Mouse (Mus musculus): ENCODE measurements around the gene 1700123O20Rik. TPM values are rescaled to one million over a fixed set of nuclear protein-coding genes. Genes with fewer than 3 reads are reported as not detected.

The 1700123O20Rik gene
- polyA plus RNA-seq, 1 experiment from 2014 or later: 115 TPM

DNA sequence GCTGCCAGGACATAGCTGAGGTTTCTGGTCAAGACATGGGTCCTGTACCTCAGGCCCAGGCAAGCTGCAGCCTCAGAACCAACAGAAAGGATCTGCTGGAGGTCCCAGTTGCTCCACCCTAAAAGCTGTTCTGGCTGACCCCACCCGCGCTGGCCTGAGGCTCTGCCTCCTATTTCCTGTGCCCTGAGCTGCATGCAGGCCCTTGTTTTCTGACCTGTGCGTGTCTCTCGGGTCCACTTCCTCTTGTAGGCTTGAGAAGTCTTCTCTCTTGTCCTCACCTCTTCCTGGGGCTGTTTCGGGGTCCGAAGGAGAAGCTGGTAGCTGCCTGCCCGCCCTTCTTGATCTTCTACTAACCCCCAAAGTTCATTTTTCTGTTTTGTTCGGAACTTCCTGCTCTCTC lies 26.8 kb downstream of the 1700123O20Rik start:
- Histone ChIP-seq H3K9me3 (no peaks in the 10 kb centered on the region), H3K36me3 (replicated peaks) (no peaks in the 10 kb centered on the region), H3K4me3 (no peak overlapping the region), H3K27ac (replicated peaks) (peak overlapping the region; percentile 31; the same call in 1 of the 2 replicates), H3K27me3 (replicated peaks; ENCODE audit: low read depth, poor library complexity, severe bottlenecking) (peaks cover 27% of the 10 kb centered on the region), H3K4me1 (peaks cover 23% of the 10 kb centered on the region)
- DNase-seq (ENCODE audit: low spot score): no peak
- WGBS: 63% methylated on average over 8 of the region's 8 CpGs

GRCm38 (mm10) chr14:54714121-54714520 lies 28.1 kb downstream of the 1700123O20Rik start:
- Histone ChIP-seq H3K36me3 (replicated peaks) (no peaks in the 10 kb centered on the region), H3K4me3 (peak overlapping the region; percentile 49), H3K27me3 (replicated peaks; ENCODE audit: low read depth, poor library complexity, severe bottlenecking) (peaks cover 27% of the 10 kb centered on the region), H3K9me3 (no peaks in the 10 kb centered on the region), H3K4me1 (peaks cover 23% of the 10 kb centered on the region), H3K27ac (replicated peaks) (no peak overlapping the region)
- peak; percentile 75 for DNase-seq (ENCODE audit: low spot score)
- WGBS: under 1% methylated on average over 13 of the region's 13 CpGs

DNA sequence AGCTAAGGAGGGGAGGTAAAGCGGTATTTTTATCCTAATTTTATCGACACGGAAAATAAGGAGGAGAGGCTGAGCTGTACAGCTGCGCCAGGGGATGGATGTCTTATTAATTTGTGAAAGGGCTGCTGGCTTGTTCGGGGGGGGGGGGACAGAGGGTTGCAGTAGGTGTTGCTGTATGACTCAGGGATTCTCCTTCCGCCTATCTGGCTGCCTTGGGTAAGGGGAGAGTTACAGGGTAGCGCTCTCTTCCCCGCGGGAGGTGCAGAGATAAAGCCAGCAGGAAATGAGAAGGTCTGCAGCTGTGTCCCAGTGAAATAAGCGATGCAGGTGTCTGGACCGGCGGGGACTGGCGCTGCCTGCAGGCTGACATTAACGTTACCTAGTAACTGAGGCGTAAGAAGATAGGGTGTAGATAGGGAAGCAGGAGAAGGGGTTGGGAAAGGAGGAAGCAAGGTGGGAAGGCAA lies 28.6 kb downstream of the 1700123O20Rik start:
- no peak overlapping the region for H3K27ac ChIP-seq (replicated peaks)
- no peaks in the 10 kb centered on the region for H3K36me3 ChIP-seq (replicated peaks)
- H3K27me3 ChIP-seq (replicated peaks; ENCODE audit: low read depth, poor library complexity, severe bottlenecking): peaks cover 27% of the 10 kb centered on the region
- peaks cover 23% of the 10 kb centered on the region for H3K4me1 ChIP-seq
- H3K9me3 ChIP-seq: no peaks in the 10 kb centered on the region
- DNase-seq (ENCODE audit: low spot score): peak; percentile 20
- peak overlapping the region; percentile 49 for H3K4me3 ChIP-seq
- 4% methylated on average over 15 of the region's 15 CpGs for WGBS

- H3K4me1 ChIP-seq: peaks cover 21% of the 10 kb centered on the region
- H3K27ac ChIP-seq (replicated peaks): no peak overlapping the region
- WGBS: 76% methylated on average over 1 of the region's 1 CpGs
- H3K27me3 ChIP-seq (replicated peaks; ENCODE audit: low read depth, poor library complexity, severe bottlenecking): peaks cover 23% of the 10 kb centered on the region
- H3K4me3 ChIP-seq: no peak overlapping the region
- no peaks in the 10 kb centered on the region for H3K9me3 ChIP-seq
- DNase-seq (ENCODE audit: low spot score): no peak
- H3K36me3 ChIP-seq (replicated peaks): no peaks in the 10 kb centered on the region
These were observed 29.4 kb downstream of the 1700123O20Rik start for GRCm38 (mm10) chr14:54715402-54715801.

- H3K4me1 ChIP-seq: 0 out of 2 replicates have a peak, but pooled peaks cover under 1% of the 10 kb centered on the region
- no peak overlapping the region for H3K4me3 ChIP-seq
- H3K9me3 ChIP-seq: no peaks in the 10 kb centered on the region
- H3K36me3 ChIP-seq (replicated peaks): no peaks in the 10 kb centered on the region
- H3K27me3 ChIP-seq (replicated peaks; ENCODE audit: low read depth, poor library complexity, severe bottlenecking): peaks cover 5% of the 10 kb centered on the region
- 90% methylated on average over 11 of the region's 11 CpGs for WGBS
- no peak overlapping the region for H3K27ac ChIP-seq (replicated peaks)
- DNase-seq (ENCODE audit: low spot score): no peak
These were observed 34.0 kb downstream of the 1700123O20Rik start for GRCm38 (mm10) chr14:54720041-54720440.

GRCm38 (mm10) chr14:54720654-54721350 lies 34.8 kb downstream of the 1700123O20Rik start:
- Histone ChIP-seq H3K36me3 (replicated peaks) (no peaks in the 10 kb centered on the region), H3K9me3 (no peaks in the 10 kb centered on the region), H3K4me3 (no peak overlapping the region), H3K4me1 (no peaks in the 10 kb centered on the region), H3K27me3 (replicated peaks; ENCODE audit: low read depth, poor library complexity, severe bottlenecking) (no peaks in the 10 kb centered on the region), H3K27ac (replicated peaks) (no peak overlapping the region)
- DNase-seq (ENCODE audit: low spot score): no peak
- 88% methylated on average over 7 of the region's 7 CpGs for WGBS

- WGBS: 82% methylated on average over 10 of the region's 10 CpGs
- Histone ChIP-seq H3K36me3 (replicated peaks) (no peaks in the 10 kb centered on the region), H3K27ac (replicated peaks) (no peak overlapping the region), H3K9me3 (no peaks in the 10 kb centered on the region), H3K4me3 (no peak overlapping the region), H3K27me3 (replicated peaks; ENCODE audit: low read depth, poor library complexity, severe bottlenecking) (no peaks in the 10 kb centered on the region), H3K4me1 (no peaks in the 10 kb centered on the region)
- DNase-seq (ENCODE audit: low spot score): no peak
These were observed 35.7 kb downstream of the 1700123O20Rik start for GRCm38 (mm10) chr14:54721711-54722110.

DNA sequence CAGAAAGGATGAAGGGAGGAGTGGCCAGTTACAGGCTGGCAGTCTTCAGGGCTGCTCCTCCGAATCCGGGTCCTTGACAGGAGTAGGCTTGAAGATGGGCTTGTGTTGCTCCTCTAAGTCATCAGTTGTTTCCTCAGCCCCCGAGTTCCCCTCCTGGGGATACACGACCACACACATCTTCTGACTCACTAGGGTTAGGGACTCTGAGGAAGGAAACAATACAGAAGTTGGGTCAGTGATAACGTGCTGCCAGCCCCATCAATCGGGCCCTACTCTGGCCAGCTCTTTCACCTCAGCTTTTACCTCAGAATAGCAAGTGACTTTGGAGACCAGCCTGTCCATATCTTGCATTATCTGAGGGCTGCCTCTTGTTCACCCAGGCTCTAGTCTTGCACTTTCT lies 38.0 kb downstream of the 1700123O20Rik start:
- WGBS: 89% methylated on average over 6 of the region's 6 CpGs
- H3K36me3 ChIP-seq (replicated peaks): no peaks in the 10 kb centered on the region
- no peak overlapping the region for H3K4me3 ChIP-seq
- no peaks in the 10 kb centered on the region for H3K27me3 ChIP-seq (replicated peaks; ENCODE audit: low read depth, poor library complexity, severe bottlenecking)
- H3K4me1 ChIP-seq: no peaks in the 10 kb centered on the region
- H3K27ac ChIP-seq (replicated peaks): no peak overlapping the region
- DNase-seq (ENCODE audit: low spot score): no peak
- no peaks in the 10 kb centered on the region for H3K9me3 ChIP-seq

GRCm38 (mm10) chr14:54727565-54727964 lies 41.5 kb downstream of the 1700123O20Rik start:
- Histone ChIP-seq H3K27ac (replicated peaks) (no peak overlapping the region), H3K4me1 (no peaks in the 10 kb centered on the region), H3K9me3 (no peaks in the 10 kb centered on the region), H3K4me3 (no peak overlapping the region), H3K36me3 (replicated peaks) (no peaks in the 10 kb centered on the region), H3K27me3 (replicated peaks; ENCODE audit: low read depth, poor library complexity, severe bottlenecking) (no peaks in the 10 kb centered on the region)
- no peak for DNase-seq (ENCODE audit: low spot score)
- 77% methylated on average over 5 of the region's 5 CpGs for WGBS

- Histone ChIP-seq H3K36me3 (replicated peaks) (no peaks in the 10 kb centered on the region), H3K27ac (replicated peaks) (no peak overlapping the region), H3K9me3 (no peaks in the 10 kb centered on the region), H3K27me3 (replicated peaks; ENCODE audit: low read depth, poor library complexity, severe bottlenecking) (no peaks in the 10 kb centered on the region), H3K4me1 (peaks cover 5% of the 10 kb centered on the region; the same call in 1 of the 2 replicates), H3K4me3 (no peak overlapping the region)
- 70% methylated on average over 13 of the region's 13 CpGs for WGBS
- DNase-seq (ENCODE audit: low spot score): no peak
These were observed 43.0 kb downstream of the 1700123O20Rik start for GRCm38 (mm10) chr14:54728823-54729653.

- DNase-seq (ENCODE audit: low spot score): no peak
- H3K36me3 ChIP-seq (replicated peaks): no peaks in the 10 kb centered on the region
- H3K9me3 ChIP-seq: no peaks in the 10 kb centered on the region
- 88% methylated on average over 6 of the region's 6 CpGs for WGBS
- peaks cover 5% of the 10 kb centered on the region; the same call in 1 of the 2 replicates for H3K4me1 ChIP-seq
- no peaks in the 10 kb centered on the region for H3K27me3 ChIP-seq (replicated peaks; ENCODE audit: low read depth, poor library complexity, severe bottlenecking)
- no peak overlapping the region for H3K4me3 ChIP-seq
- no peak overlapping the region for H3K27ac ChIP-seq (replicated peaks)
These were observed 44.3 kb downstream of the 1700123O20Rik start for GRCm38 (mm10) chr14:54730305-54730704.

DNA sequence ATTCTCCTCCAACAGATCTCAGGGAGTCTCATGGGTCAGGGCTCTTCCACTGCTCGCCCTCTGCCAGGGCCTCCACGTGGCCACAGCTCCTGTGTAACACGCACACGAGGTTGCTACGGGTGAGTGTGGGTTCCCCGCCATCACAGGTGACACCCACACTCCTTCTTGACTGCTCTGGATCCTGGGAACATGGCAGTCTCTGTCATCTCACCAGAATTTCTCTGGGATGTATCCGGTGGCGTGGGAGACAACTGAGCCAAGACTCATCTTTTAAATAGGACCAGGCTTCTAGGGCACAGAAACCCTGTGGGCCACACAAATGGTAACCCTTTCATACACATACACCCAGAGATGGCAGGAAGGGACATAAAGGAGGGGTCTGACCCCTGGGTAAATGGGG lies 46.2 kb downstream of the 1700123O20Rik start:
- WGBS: 92% methylated on average over 8 of the region's 8 CpGs
- Histone ChIP-seq H3K27ac (replicated peaks) (no peak overlapping the region), H3K27me3 (replicated peaks; ENCODE audit: low read depth, poor library complexity, severe bottlenecking) (no peaks in the 10 kb centered on the region), H3K4me1 (peaks cover 11% of the 10 kb centered on the region), H3K36me3 (replicated peaks) (no peaks in the 10 kb centered on the region), H3K4me3 (no peak overlapping the region), H3K9me3 (no peaks in the 10 kb centered on the region)
- DNase-seq (ENCODE audit: low spot score): no peak

GRCm38 (mm10) chr14:54734004-54734403 lies 48.0 kb downstream of the 1700123O20Rik start:
- Histone ChIP-seq H3K36me3 (replicated peaks) (no peaks in the 10 kb centered on the region), H3K9me3 (no peaks in the 10 kb centered on the region), H3K27me3 (replicated peaks; ENCODE audit: low read depth, poor library complexity, severe bottlenecking) (no peaks in the 10 kb centered on the region), H3K27ac (replicated peaks) (no peak overlapping the region), H3K4me3 (no peak overlapping the region), H3K4me1 (peaks cover 16% of the 10 kb centered on the region)
- DNase-seq (ENCODE audit: low spot score): no peak
- 82% methylated on average over 4 of the region's 4 CpGs for WGBS

All from embryonic facial prominence, embryonic 10.5 days (tissue).